Mouse (Mus musculus): ENCODE results near the gene Fcgbp.
"Not testable (repeated sequence)": the region's sequence is repeated elsewhere in the genome, so short reads cannot be mapped to it uniquely, and the experiment has no call there.

Gene Fcgbp

GRCm38 (mm10) chr7:28070531-28071298 is at the start of gene Fcgbp:
TSS of gene Fcgbp (plus strand) at chr7:28071236.
- no peak for DNase-seq

GRCm38 (mm10) chr7:28044524-28044923 is 26.5 kb upstream of the Fcgbp start:
- no peak for DNase-seq

GRCm38 (mm10) chr7:28049476-28050409 is 21.3 kb upstream of the Fcgbp start, which contains the start of gene Psmc4:
TSS of gene Psmc4 (minus strand) at chr7:28050101.
- DNase-seq: peak; percentile 99

GRCm38 (mm10) chr7:28050584-28050983 is 20.5 kb upstream of the Fcgbp start:
- DNase-seq: no peak

GRCm38 (mm10) chr7:28053046-28053930 is 17.7 kb upstream of the Fcgbp start:
- DNase-seq: no peak

GRCm38 (mm10) chr7:28059972-28060371 is 11.1 kb upstream of the Fcgbp start:
- no peak for DNase-seq

- no peak for DNase-seq
Measured at GRCm38 (mm10) chr7:28068661-28069060, 2.4 kb upstream of the Fcgbp start.

- DNase-seq: no peak
Measured at GRCm38 (mm10) chr7:28069546-28070172, 1.4 kb upstream of the Fcgbp start.

GRCm38 (mm10) chr7:28084215-28084614 is 13.2 kb downstream of the Fcgbp start:
- no peak for DNase-seq

GRCm38 (mm10) chr7:28086236-28086635 is 15.2 kb downstream of the Fcgbp start:
- DNase-seq: no peak

GRCm38 (mm10) chr7:28093541-28093940 is 22.5 kb downstream of the Fcgbp start:
- no peak for DNase-seq

- no peak for DNase-seq
Measured at GRCm38 (mm10) chr7:28099101-28099500, 28.1 kb downstream of the Fcgbp start.

GRCm38 (mm10) chr7:28100596-28101590 is 29.9 kb downstream of the Fcgbp start:
- no peak for DNase-seq

- DNase-seq: not testable (repeated sequence)
Measured at GRCm38 (mm10) chr7:28102936-28103335, 31.9 kb downstream of the Fcgbp start.

- DNase-seq: no peak
Measured at GRCm38 (mm10) chr7:28104670-28105069, 33.6 kb downstream of the Fcgbp start.

GRCm38 (mm10) chr7:28106241-28106640 is 35.2 kb downstream of the Fcgbp start:
- DNase-seq: no peak

GRCm38 (mm10) chr7:28114648-28115047 is 43.6 kb downstream of the Fcgbp start:
- DNase-seq: no peak

GRCm38 (mm10) chr7:28129166-28129565 is 58.1 kb downstream of the Fcgbp start, which contains the start of gene 9530053A07Rik:
TSS of gene 9530053A07Rik (plus strand) at chr7:28129466.
- no peak for DNase-seq

GRCm38 (mm10) chr7:28137613-28138012 is 66.6 kb downstream of the Fcgbp start:
- DNase-seq: peak; percentile 13

GRCm38 (mm10) chr7:28148263-28148662 is 77.2 kb downstream of the Fcgbp start:
- DNase-seq: peak; percentile 48

GRCm38 (mm10) chr7:28149841-28150240 is 78.8 kb downstream of the Fcgbp start:
- no peak for DNase-seq
